Mouse (Mus musculus): ENCODE data around the gene Sec22b. TPM values are rescaled to one million over a fixed set of nuclear protein-coding genes. Genes with fewer than 3 reads are reported as not detected.
A peak's percentile ranks its signal among the peaks of the same experiment; 100 is the strongest.

The Sec22b gene
- polyA plus RNA-seq, 1 experiment from 2014 or later, result 139 TPM

DNA sequence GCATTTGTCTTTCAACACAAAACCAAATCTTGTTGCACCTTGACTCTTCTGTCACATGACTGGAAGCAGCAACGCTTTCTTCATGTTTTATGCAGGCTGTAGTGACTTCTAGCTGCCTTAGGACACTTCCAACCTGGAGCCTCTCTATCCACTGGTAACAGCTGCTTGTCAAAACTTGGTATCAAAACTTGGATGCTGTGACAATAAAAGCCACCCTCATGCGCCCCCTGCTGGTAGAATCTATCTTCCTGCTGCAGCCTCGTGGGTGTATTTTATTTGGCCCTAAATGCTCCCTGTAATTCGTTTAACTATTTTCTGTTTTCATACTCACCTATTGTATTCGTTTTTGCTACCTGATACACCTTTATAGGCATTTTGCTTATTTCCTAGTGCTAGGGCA lies 21.8 kb upstream of the Sec22b start:
- H3K9me3 ChIP-seq (replicated peaks), result no peaks in the 10 kb centered on the region
- no peak overlapping the region for H3K27ac ChIP-seq
- no peak overlapping the region for H3K4me3 ChIP-seq
- peak; percentile 83 for DNase-seq (ENCODE audit: low spot score)
- no peaks in the 10 kb centered on the region for H3K36me3 ChIP-seq
- WGBS, result 22% methylated on average over 5 of the region's 5 CpGs
- H3K4me1 ChIP-seq, result peaks cover 32% of the 10 kb centered on the region
- no peaks in the 10 kb centered on the region for H3K27me3 ChIP-seq (ENCODE audit: low read depth, poor library complexity, severe bottlenecking)

DNA sequence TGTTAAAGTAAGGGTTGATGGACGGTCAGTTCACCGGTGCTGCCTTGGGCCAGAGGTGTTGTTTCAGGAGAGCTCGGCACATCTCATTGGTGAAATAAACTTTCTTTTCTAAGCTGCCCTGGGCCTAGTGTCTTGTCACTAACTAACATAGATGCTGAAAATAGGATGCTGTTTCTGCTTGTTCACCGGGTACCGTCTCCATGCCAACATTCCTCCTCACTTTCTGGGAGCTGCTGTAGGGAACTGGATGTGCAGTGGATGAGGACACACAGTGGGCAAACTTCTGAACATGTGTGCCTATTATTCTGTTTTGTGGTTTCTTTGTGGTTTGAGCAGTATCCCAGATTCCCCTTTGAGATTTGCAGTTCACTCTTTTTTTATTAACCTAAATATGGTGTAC lies 19.4 kb upstream of the Sec22b start:
- no peak overlapping the region for H3K4me3 ChIP-seq
- no peaks in the 10 kb centered on the region for H3K36me3 ChIP-seq
- WGBS, result 95% methylated on average over 5 of the region's 5 CpGs
- DNase-seq (ENCODE audit: low spot score), result no peak
- no peaks in the 10 kb centered on the region for H3K9me3 ChIP-seq (replicated peaks)
- no peak overlapping the region for H3K27ac ChIP-seq
- H3K4me1 ChIP-seq, result peaks cover 13% of the 10 kb centered on the region
- no peaks in the 10 kb centered on the region; the same call in 1 of the 2 replicates for H3K27me3 ChIP-seq (ENCODE audit: low read depth, poor library complexity, severe bottlenecking)

DNA sequence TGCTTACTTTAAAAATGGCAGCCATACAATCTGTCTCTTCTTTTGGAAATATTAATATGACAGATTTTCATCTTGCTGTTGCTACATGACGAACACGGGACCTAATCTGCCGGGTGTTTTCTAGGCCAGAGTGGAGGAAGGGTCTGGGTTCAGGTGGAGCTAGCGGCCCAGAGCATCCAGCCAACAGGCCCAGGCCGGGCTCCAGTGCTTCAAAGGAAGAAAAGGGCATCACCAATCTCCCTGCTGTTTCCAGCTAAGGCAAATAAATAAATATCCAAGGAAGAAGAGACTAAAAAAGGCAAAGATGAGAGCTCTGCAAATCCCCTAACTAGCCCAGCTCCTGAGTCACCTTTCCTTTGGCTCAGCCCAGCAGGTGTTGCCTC lies 13.2 kb upstream of the Sec22b start:
- no peaks in the 10 kb centered on the region for H3K36me3 ChIP-seq
- no peaks in the 10 kb centered on the region for H3K9me3 ChIP-seq (replicated peaks)
- H3K4me3 ChIP-seq, result peak overlapping the region; percentile 57
- DNase-seq (ENCODE audit: low spot score), result no peak
- peaks cover 49% of the 10 kb centered on the region for H3K27me3 ChIP-seq (ENCODE audit: low read depth, poor library complexity, severe bottlenecking)
- 64% methylated on average over 5 of the region's 5 CpGs for WGBS
- no peak overlapping the region for H3K27ac ChIP-seq
- peaks cover 13% of the 10 kb centered on the region for H3K4me1 ChIP-seq

DNA sequence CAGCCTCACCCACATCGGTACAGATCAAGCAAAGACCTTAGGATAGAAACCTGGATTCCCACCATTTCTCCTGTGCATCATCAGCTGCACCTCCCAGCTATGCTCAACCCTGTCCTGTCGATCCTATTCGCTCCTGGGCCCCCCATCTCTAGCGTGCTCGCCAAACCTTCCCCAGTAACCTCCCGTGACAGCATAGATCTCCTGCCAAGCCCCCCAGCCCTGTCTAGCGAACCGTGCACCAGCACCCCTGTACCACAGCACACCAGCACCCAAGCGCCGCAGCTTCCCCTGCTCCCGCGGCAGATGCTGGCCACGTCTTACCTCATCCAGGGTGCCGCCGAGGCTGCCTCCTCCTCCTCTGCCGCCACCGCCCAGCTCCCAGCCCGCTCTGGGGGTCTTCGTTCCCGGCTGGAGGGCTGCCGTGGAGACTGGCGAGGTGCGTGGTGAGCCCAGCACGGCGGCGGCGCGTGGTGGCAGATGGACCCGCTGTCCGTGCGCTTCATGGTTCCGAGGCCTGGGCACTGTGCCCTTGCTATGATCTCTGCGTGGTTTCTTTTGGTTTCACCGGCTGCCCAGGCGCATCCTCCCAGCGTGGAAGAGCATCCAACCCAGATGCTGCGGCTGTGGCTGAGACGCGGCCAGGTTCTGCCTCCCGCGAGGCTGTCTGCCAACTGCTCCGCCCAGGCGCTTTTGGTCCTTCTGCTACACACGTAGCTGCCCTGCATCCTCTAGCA lies 12.7 kb upstream of the Sec22b start, which contains the start of gene Pde4dip:
Pde4dip (minus strand) TSS at position 540 of the 734 bp plus-strand sequence.
- H3K27me3 ChIP-seq (ENCODE audit: low read depth, poor library complexity, severe bottlenecking), result peaks cover 49% of the 10 kb centered on the region
- peak; percentile 58 for DNase-seq (ENCODE audit: low spot score)
- no peaks in the 10 kb centered on the region for H3K36me3 ChIP-seq
- 2% methylated on average over 44 of the region's 44 CpGs for WGBS
- H3K4me3 ChIP-seq, result peak within 1 kb of the TSS; percentile 57
- no peaks in the 10 kb centered on the region for H3K9me3 ChIP-seq (replicated peaks)
- peak within 1 kb of the TSS; percentile 37 for H3K27ac ChIP-seq
- peaks cover 13% of the 10 kb centered on the region for H3K4me1 ChIP-seq

DNA sequence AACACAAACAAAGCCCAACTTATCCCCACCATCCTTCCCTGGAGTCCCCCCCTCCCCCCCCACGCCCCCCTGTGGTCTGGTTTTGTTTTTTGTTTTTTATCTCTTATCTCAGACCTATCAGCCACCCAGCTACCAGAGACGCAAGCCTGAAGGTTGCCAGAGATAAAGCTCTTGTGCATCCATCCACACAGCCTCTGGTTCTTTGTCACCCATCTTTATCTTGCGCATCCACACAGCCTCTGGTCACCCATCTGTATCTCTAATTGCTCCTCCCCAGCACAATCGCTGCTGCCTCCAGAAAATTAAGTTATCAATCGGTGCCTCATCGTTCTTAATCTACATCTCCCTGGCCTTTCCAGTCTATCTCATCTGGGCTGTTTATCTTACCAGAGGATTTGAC lies 10.8 kb upstream of the Sec22b start:
- 75% methylated on average over 6 of the region's 6 CpGs for WGBS
- no peaks in the 10 kb centered on the region for H3K9me3 ChIP-seq (replicated peaks)
- H3K4me1 ChIP-seq, result peaks cover 17% of the 10 kb centered on the region
- no peak overlapping the region for H3K4me3 ChIP-seq
- H3K27ac ChIP-seq, result no peak overlapping the region
- DNase-seq (ENCODE audit: low spot score), result no peak
- H3K36me3 ChIP-seq, result no peaks in the 10 kb centered on the region
- H3K27me3 ChIP-seq (ENCODE audit: low read depth, poor library complexity, severe bottlenecking), result peaks cover 49% of the 10 kb centered on the region

DNA sequence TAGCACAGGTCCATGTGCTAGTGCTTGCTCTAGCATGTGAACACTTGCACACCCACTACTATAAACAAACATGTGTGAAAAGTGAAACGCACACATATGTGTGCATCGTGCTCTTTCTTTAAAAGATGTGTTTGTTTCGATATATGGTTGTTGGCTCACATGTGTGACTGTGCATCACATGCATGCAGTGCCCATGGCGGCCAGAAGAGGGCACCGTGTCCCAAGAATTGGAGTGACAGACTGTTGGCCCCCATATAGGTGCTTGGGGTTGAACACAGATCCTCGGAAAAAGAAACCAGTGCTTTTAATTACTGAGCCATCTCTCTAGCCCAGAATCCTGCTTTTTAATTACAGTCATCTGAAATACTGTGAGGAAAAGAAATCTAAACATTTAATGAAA lies 6.3 kb upstream of the Sec22b start:
- H3K27me3 ChIP-seq (ENCODE audit: low read depth, poor library complexity, severe bottlenecking), result peaks cover 19% of the 10 kb centered on the region
- H3K9me3 ChIP-seq (replicated peaks), result no peaks in the 10 kb centered on the region
- no peak overlapping the region for H3K4me3 ChIP-seq
- H3K36me3 ChIP-seq, result no peaks in the 10 kb centered on the region
- H3K4me1 ChIP-seq, result peaks cover 8% of the 10 kb centered on the region
- WGBS, result 47% methylated on average over 6 of the region's 6 CpGs
- no peak overlapping the region for H3K27ac ChIP-seq
- DNase-seq (ENCODE audit: low spot score), result peak; percentile 54

DNA sequence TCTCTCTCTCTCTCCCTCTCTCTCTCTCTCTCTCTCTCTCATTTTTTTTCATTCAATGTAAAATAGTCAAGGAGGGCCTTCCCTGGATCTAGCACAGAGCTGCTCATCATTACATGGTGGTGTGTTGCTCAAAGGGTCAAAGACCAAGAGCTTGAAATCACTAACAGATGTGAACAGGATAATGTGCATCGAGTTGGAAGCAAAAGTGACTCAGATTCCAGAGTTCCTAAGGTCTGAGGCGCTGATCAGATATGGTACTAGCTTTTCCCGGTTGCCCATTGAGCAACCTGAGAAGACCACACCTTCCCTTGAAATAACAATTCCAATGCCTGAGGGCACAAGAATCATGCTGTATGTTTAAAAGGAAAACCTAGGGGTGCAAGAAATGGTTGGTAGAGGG lies 2.6 kb upstream of the Sec22b start:
- no peak overlapping the region for H3K27ac ChIP-seq
- WGBS, result 50% methylated on average over 3 of the region's 3 CpGs
- no peak overlapping the region for H3K4me3 ChIP-seq
- H3K27me3 ChIP-seq (ENCODE audit: low read depth, poor library complexity, severe bottlenecking), result no peaks in the 10 kb centered on the region
- H3K36me3 ChIP-seq, result no peaks in the 10 kb centered on the region
- peaks cover 19% of the 10 kb centered on the region for H3K4me1 ChIP-seq
- H3K9me3 ChIP-seq (replicated peaks), result no peaks in the 10 kb centered on the region
- no peak for DNase-seq (ENCODE audit: low spot score)

DNA sequence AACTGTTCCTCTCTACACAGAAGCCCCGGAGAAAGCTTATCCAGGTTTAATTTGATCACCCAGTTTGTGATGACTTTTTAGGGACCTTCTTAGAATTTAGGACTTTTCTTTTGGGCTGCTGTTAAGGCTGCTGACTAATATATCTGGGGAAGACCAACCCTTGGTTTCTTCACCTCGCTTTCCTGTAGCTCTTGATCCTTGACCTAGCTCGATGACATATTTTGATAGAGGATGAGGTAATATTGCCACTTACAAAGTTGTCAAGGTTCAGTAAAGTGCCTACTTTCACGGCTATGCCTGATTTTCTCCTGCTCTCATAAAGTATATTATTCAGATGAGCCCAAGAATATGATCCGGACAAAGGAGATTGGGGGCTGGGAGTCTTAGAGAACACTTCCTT lies 596 bp downstream of the Sec22b start:
- DNase-seq (ENCODE audit: low spot score), result no peak
- H3K4me3 ChIP-seq, result peak overlapping the region; percentile 94
- H3K4me1 ChIP-seq, result peaks cover 16% of the 10 kb centered on the region
- H3K9me3 ChIP-seq (replicated peaks), result no peaks in the 10 kb centered on the region
- H3K27me3 ChIP-seq (ENCODE audit: low read depth, poor library complexity, severe bottlenecking), result no peaks in the 10 kb centered on the region
- no peaks in the 10 kb centered on the region for H3K36me3 ChIP-seq
- 24% methylated on average over 5 of the region's 5 CpGs for WGBS
- peak overlapping the region; percentile 88 for H3K27ac ChIP-seq

DNA sequence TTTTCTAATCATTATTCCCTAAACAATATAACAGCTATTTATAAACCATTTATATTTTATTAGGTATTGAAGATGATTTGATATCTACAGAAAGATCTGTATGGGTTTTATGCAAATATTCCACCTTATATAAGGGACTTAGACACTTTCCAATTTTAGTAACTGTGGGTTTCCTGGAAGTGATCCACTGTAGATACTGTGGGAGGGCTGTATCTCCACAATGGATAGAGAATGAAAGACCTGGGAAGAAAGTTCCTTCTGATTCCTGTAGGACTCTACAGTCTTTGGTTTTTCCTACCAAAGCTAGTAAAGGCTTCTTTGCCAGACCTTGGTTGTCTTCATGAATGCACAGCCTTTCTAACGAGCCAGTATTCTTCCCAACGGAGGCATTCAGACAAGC lies 8.7 kb downstream of the Sec22b start:
- no peak overlapping the region for H3K27ac ChIP-seq
- no peak for DNase-seq (ENCODE audit: low spot score)
- peaks cover 47% of the 10 kb centered on the region for H3K36me3 ChIP-seq
- H3K9me3 ChIP-seq (replicated peaks), result no peaks in the 10 kb centered on the region
- no peaks in the 10 kb centered on the region for H3K4me1 ChIP-seq
- H3K4me3 ChIP-seq, result no peak overlapping the region
- H3K27me3 ChIP-seq (ENCODE audit: low read depth, poor library complexity, severe bottlenecking), result no peaks in the 10 kb centered on the region
- WGBS, result 91% methylated on average over 2 of the region's 2 CpGs

DNA sequence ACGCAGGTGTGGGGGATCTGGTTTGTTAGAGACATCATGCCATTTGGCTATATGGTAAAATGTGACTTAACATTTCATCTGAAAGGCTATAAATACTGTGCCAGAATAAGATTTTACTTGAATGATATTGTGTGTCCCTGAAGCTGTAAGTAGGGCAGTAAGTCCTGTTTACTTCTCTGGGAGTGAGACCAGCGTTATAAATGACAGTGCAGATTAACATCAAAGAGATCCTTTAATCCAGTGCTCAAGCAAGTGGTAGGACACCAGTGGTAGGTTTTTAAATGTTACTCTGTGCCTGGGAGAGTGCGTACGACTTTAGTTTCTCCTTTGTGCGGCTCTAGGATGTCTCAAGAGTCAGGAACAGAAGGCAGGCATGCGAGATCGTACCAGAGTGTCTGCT lies 10.1 kb downstream of the Sec22b start:
- H3K36me3 ChIP-seq, result peaks cover 60% of the 10 kb centered on the region
- H3K9me3 ChIP-seq (replicated peaks), result no peaks in the 10 kb centered on the region
- H3K4me3 ChIP-seq, result no peak overlapping the region
- no peak for DNase-seq (ENCODE audit: low spot score)
- H3K4me1 ChIP-seq, result no peaks in the 10 kb centered on the region
- 71% methylated on average over 7 of the region's 7 CpGs for WGBS
- no peaks in the 10 kb centered on the region for H3K27me3 ChIP-seq (ENCODE audit: low read depth, poor library complexity, severe bottlenecking)
- no peak overlapping the region for H3K27ac ChIP-seq

DNA sequence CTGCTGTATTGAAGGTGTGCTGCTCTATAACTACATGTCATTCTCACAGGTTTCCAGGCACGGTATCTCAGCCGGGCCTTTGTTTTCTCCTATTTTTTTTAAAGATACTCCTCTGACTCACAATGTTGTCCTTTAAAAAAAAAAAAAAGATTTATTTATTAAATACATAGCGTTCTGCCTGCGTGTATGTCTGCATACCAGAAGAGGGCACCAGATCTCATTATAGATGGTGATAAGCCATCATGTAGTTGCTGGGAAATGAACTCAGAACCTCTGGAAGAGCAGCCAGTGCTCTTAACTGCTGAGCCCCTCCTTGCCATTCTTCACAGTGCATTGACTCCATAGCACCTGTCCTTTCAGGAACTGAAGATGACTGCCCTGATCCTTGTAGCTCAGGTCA lies 14.1 kb downstream of the Sec22b start:
- Histone ChIP-seq H3K9me3 (replicated peaks) (no peaks in the 10 kb centered on the region), H3K36me3 (peaks cover 75% of the 10 kb centered on the region), H3K4me1 (no peaks in the 10 kb centered on the region), H3K27me3 (ENCODE audit: low read depth, poor library complexity, severe bottlenecking) (no peaks in the 10 kb centered on the region), H3K4me3 (no peak overlapping the region), H3K27ac (no peak overlapping the region)
- 88% methylated on average over 4 of the region's 4 CpGs for WGBS
- DNase-seq (ENCODE audit: low spot score), result no peak

DNA sequence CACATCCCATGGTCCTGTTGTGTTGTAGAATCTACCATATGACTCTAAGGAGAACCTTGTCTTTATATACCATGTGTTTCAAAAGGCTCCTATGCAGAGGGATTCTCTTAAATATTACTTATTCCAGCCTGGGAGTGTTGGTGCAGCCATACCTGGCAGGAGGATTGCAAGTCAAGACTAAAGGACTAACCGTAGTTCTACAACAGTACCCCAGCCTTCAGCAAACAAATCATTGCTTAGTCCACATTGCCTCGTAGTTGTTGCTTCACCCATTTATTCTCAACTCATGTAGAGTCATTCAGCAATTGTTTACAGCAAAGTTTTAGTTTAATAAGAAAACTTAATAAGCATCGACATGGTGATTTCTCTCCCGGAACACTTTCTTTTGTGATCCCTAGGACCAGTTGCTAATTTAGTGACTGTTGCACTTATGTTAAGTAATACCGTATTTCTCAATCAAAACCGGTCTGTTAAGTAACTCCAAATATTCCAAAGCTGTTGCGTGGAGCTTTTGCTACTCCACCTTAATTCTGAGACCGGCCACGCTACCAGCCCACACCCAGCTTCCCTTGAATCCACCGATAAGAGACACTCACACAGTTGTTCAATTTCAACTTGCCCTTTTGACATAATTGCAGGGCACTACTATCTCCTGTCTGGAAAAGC lies 18.0 kb downstream of the Sec22b start:
- no peak overlapping the region for H3K4me3 ChIP-seq
- H3K4me1 ChIP-seq, result no peaks in the 10 kb centered on the region
- no peaks in the 10 kb centered on the region for H3K27me3 ChIP-seq (ENCODE audit: low read depth, poor library complexity, severe bottlenecking)
- no peak for DNase-seq (ENCODE audit: low spot score)
- 95% methylated on average over 10 of the region's 10 CpGs for WGBS
- no peak overlapping the region for H3K27ac ChIP-seq
- H3K36me3 ChIP-seq, result peaks cover 92% of the 10 kb centered on the region
- no peaks in the 10 kb centered on the region for H3K9me3 ChIP-seq (replicated peaks)

DNA sequence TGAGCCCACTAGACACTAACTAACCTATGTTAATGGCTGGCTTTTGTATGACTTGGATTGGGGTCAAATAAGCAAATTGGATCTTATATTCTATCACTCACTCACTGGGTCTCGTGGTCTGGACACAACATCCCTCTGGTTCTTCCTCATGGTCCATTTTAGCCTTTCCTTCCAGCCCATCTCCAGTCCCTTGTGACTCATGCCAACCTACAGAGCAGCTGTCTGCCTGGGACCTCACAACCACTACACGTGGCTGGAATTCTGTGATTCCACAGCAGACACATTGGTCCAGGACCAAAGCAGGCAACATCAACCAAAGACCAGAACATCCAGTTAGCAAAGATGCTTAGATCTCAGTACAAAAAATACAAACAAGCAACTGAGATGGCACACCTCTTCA lies 24.3 kb downstream of the Sec22b start:
- H3K9me3 ChIP-seq (replicated peaks), result no peaks in the 10 kb centered on the region
- 93% methylated on average over 2 of the region's 2 CpGs for WGBS
- H3K4me1 ChIP-seq, result peaks cover 9% of the 10 kb centered on the region
- H3K27ac ChIP-seq, result no peak overlapping the region
- no peak for DNase-seq (ENCODE audit: low spot score)
- peaks cover 39% of the 10 kb centered on the region for H3K36me3 ChIP-seq
- no peak overlapping the region for H3K4me3 ChIP-seq
- H3K27me3 ChIP-seq (ENCODE audit: low read depth, poor library complexity, severe bottlenecking), result no peaks in the 10 kb centered on the region

Measured in limb, embryonic 10.5 days (tissue).